Mouse (Mus musculus) skeletal muscle tissue, adult 2 months (tissue): ENCODE measurements around the gene Mymk.

ENCODE experiments used
- DNase-seq: peaks from one replicate; pipeline ENCODE4 v3.0.0-alpha.2; 2012; ENCODE audit warnings: low read depth, low spot score

The Mymk gene

GRCm38 (mm10) chr2:27079152-27079584 lies 7.2 kb upstream of the Mymk start, which contains the start of gene Adamtsl2:
Adamtsl2 (plus strand) TSS chr2:27079379.
- peak; percentile 62 for DNase-seq

GRCm38 (mm10) chr2:27078312-27078711 lies 6.3 kb upstream of the Mymk start:
- DNase-seq, result no peak

- DNase-seq, result no peak
Observed at GRCm38 (mm10) chr2:27077655-27078244, 5.8 kb upstream of the Mymk start.

- DNase-seq, result no peak
Observed at GRCm38 (mm10) chr2:27075485-27075884, 3.5 kb upstream of the Mymk start.

- DNase-seq, result no peak
Observed at GRCm38 (mm10) chr2:27074804-27075203, 2.8 kb upstream of the Mymk start.

GRCm38 (mm10) chr2:27073407-27073806 lies 1.4 kb upstream of the Mymk start:
- no peak for DNase-seq

GRCm38 (mm10) chr2:27071137-27071536 lies 842 bp downstream of the Mymk start:
- no peak for DNase-seq

- no peak for DNase-seq
Observed at GRCm38 (mm10) chr2:27070247-27070813, 1.6 kb downstream of the Mymk start.

- DNase-seq, result no peak
Observed at GRCm38 (mm10) chr2:27069646-27070045, 2.3 kb downstream of the Mymk start.

- DNase-seq, result no peak
Observed at GRCm38 (mm10) chr2:27067996-27068395, 4.0 kb downstream of the Mymk start.

- DNase-seq, result no peak
Observed at GRCm38 (mm10) chr2:27067124-27067523, 4.9 kb downstream of the Mymk start.

- DNase-seq, result no peak
Observed at GRCm38 (mm10) chr2:27059187-27059586, 12.8 kb downstream of the Mymk start.

GRCm38 (mm10) chr2:27058751-27059150 lies 13.2 kb downstream of the Mymk start:
- no peak for DNase-seq

- DNase-seq, result no peak
Observed at GRCm38 (mm10) chr2:27058251-27058650, 13.7 kb downstream of the Mymk start.

- no peak for DNase-seq
Observed at GRCm38 (mm10) chr2:27049408-27049807, 22.6 kb downstream of the Mymk start.

- peak; percentile 70 for DNase-seq
Observed at GRCm38 (mm10) chr2:27045979-27046770, 25.8 kb downstream of the Mymk start.

- no peak for DNase-seq
Observed at GRCm38 (mm10) chr2:27044641-27045040, 27.3 kb downstream of the Mymk start.

GRCm38 (mm10) chr2:27044166-27044565 lies 27.8 kb downstream of the Mymk start:
- peak; percentile 42 for DNase-seq

GRCm38 (mm10) chr2:27043461-27043860 lies 28.5 kb downstream of the Mymk start:
- DNase-seq, result peak; percentile 66

- no peak for DNase-seq
Observed at GRCm38 (mm10) chr2:27042131-27042844, 29.7 kb downstream of the Mymk start.

- DNase-seq, result no peak
Observed at GRCm38 (mm10) chr2:27039286-27039685, 32.7 kb downstream of the Mymk start.

GRCm38 (mm10) chr2:27038596-27038995 lies 33.4 kb downstream of the Mymk start:
- DNase-seq, result peak; percentile 36
